Mouse (Mus musculus) C2C12 (cell line): ENCODE results near the gene Slc1a7.

Experiments used
- CEBPB ChIP-seq: IDR thresholded peaks from one replicate; pipeline ENCODE4 v1.6.1; 2011; ENCODE audit warnings: low read depth, mild to moderate bottlenecking, control low read depth, moderate library complexity
- CTCF ChIP-seq: IDR thresholded peaks from one replicate; pipeline ENCODE4 v1.5.1; 2011; ENCODE audit not compliant: control insufficient read depth, insufficient read depth, insufficient read length
- MAX ChIP-seq: IDR thresholded peaks from one replicate; pipeline ENCODE4 v1.6.1; 2011; ENCODE audit warnings: mild to moderate bottlenecking, control low read depth
- MYOD1 ChIP-seq: IDR thresholded peaks from one replicate; pipeline ENCODE4 v1.6.1; 2011; ENCODE audit warnings: low read depth; ENCODE audit not compliant: control insufficient read depth, insufficient read length
- USF1 ChIP-seq: IDR thresholded peaks from one replicate; pipeline ENCODE4 v1.6.1; 2011; ENCODE audit warnings: low read depth, mild to moderate bottlenecking, control low read depth, moderate library complexity

DNA sequence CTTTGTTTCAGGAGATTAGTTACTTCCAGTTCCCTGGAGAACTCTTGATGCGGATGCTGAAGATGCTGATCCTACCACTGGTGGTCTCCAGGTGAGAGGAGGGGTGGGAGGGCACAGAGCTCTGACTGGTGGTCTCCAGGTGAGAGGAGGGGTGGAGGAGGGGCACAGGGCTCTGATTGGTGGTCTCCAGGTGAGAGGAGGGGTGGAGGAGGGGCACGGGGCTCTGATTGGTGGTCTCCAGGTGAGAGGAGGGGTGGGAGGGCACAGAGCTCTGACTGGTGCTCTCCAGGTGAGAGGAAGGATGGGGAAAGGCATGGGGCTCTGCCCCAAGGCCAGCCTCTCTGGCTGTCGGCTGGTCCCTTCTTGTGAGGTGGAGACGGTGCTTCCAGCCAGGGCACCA lies 9.5 kb downstream of the Slc1a7 start:
- TF ChIP-seq CTCF, result no peak
- no peak for TF ChIP-seq MAX
- no peak for TF ChIP-seq MYOD1
- no peak for TF ChIP-seq USF1
- TF ChIP-seq CEBPB, result no peak
